Mouse (Mus musculus): ENCODE measurements around the gene Calhm6. TPM values are rescaled to one million over a fixed set of nuclear protein-coding genes. Genes with fewer than 3 reads are reported as not detected.
A peak's percentile ranks its signal among the peaks of the same experiment; 100 is the strongest.

The Calhm6 gene
- 0.44 TPM in 1 of 2 replicates, not detected in the other for total RNA-seq (2014; rRNA removed)
- 1.1 and 1.2 TPM in 2 replicates for polyA plus RNA-seq (2015; fragmentation: Nextera tagmentation; extraction: Ambion mirVana)

DNA sequence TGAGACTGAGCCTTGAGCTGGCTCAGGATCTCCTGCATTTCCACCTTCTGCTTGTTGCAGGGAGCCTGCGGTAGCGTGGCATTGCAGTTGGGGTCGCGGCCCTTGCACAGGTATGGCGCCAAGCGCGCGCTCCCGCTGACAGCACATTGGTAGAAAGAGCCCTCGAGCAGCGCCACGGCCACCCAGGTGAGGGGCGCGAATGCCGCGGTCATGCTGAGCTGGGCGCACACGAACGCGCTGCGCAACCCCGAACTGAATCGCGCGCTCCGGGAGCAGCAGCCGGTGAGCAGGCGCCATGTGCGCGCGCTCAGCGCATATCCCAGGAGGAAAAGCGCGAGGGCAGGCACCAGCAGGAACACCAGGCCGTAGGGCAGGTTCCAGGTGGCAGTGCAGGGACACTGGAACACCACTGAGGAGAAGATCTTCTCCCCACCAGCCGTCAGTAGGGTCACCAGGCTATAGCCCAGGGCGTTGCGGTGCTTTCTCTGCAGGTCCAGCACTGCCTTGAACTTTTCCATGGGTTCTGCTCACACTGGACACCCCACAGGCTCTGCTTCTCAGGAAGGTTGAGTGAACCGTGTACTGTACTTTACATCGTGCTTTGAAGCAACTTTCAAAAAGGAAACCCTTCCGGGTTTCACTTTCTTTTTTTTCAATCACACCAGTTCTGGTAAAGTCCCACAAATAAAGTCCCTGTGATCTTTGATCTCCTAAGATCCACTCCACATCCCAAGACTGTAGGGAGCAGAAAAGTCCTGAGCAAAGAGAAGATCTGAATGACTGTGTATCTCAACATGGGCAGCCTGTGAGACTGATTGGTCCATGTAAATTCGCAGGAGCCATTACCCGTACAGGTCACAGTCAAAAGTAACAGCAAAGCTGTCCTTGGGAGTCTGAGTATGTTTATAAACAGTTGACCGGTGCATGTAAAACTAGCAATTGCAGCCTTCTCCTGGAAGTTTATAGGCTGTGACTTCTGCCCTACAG, at the start of gene Calhm6:
Calhm6 (minus strand) TSS at position 593 of the 987 bp plus-strand sequence.
- peak within 1 kb of the TSS; percentile 56 for H3K4me3 ChIP-seq (ENCODE audit: low read depth, low read length)

GRCm38 (mm10) chr10:34175870-34176606, 48.3 kb upstream of the Calhm6 start:
- no peak overlapping the region for H3K4me3 ChIP-seq (ENCODE audit: low read depth, low read length)
- 68% methylated on average over 8 of the region's 8 CpGs for WGBS
- TF ChIP-seq CTCF (IDR thresholded peaks at IDR 0.05), result no peak
- DNase-seq (ENCODE audit: low spot score) (no peak), ATAC-seq (ENCODE audit: low FRiP score) (no peak)
- no peaks in the 10 kb centered on the region for H3K36me3 ChIP-seq (ENCODE audit: insufficient read depth, low read length)
- H3K27ac ChIP-seq (ENCODE audit: low read depth, low read length), result no peak overlapping the region
- no peaks in the 10 kb centered on the region for H3K27me3 ChIP-seq (ENCODE audit: insufficient read depth, low read length)
- no peaks in the 10 kb centered on the region for H3K9me3 ChIP-seq (ENCODE audit: low read length)
- H3K4me1 ChIP-seq (ENCODE audit: insufficient read depth, low read length), result no peaks in the 10 kb centered on the region
- H3K9ac ChIP-seq (replicated peaks; ENCODE audit: low read length, poor library complexity, severe bottlenecking), result no peak overlapping the region
- no peak overlapping the region for H3K4me2 ChIP-seq (ENCODE audit: low read depth, low read length, poor library complexity, severe bottlenecking)

More for the DNA sequence above, at the start of gene Calhm6:
- Histone ChIP-seq H3K36me3 (ENCODE audit: insufficient read depth, low read length) (no peaks in the 10 kb centered on the region), H3K9me3 (ENCODE audit: low read length) (no peaks in the 10 kb centered on the region), H3K4me1 (ENCODE audit: insufficient read depth, low read length) (no peaks in the 10 kb centered on the region), H3K27ac (ENCODE audit: low read depth, low read length) (no peak within 1 kb of the TSS), H3K27me3 (ENCODE audit: insufficient read depth, low read length) (no peaks in the 10 kb centered on the region), H3K4me2 (ENCODE audit: low read depth, low read length, poor library complexity, severe bottlenecking) (peak within 1 kb of the TSS; percentile 69), H3K9ac (replicated peaks; ENCODE audit: low read length, poor library complexity, severe bottlenecking) (peak within 1 kb of the TSS; percentile 62)
- TF ChIP-seq CTCF (IDR thresholded peaks at IDR 0.05), result no peak
- peak; percentile 84 for ATAC-seq (ENCODE audit: low FRiP score)
- WGBS, result 15% methylated on average over 41 of the region's 44 CpGs
- peak; percentile 40 for DNase-seq (ENCODE audit: low spot score)

GRCm38 (mm10) chr10:34172663-34173282, 45.0 kb upstream of the Calhm6 start:
- WGBS, result 84% methylated on average over 4 of the region's 4 CpGs
- H3K27ac ChIP-seq (ENCODE audit: low read depth, low read length), result no peak overlapping the region
- ATAC-seq (ENCODE audit: low FRiP score) (no peak), DNase-seq (ENCODE audit: low spot score) (no peak)
- H3K9ac ChIP-seq (replicated peaks; ENCODE audit: low read length, poor library complexity, severe bottlenecking), result no peak overlapping the region
- H3K27me3 ChIP-seq (ENCODE audit: insufficient read depth, low read length), result no peaks in the 10 kb centered on the region
- no peaks in the 10 kb centered on the region for H3K36me3 ChIP-seq (ENCODE audit: insufficient read depth, low read length)
- H3K4me3 ChIP-seq (ENCODE audit: low read depth, low read length), result no peak overlapping the region
- H3K4me2 ChIP-seq (ENCODE audit: low read depth, low read length, poor library complexity, severe bottlenecking), result no peak overlapping the region
- TF ChIP-seq CTCF (IDR thresholded peaks at IDR 0.05), result no peak
- no peaks in the 10 kb centered on the region for H3K9me3 ChIP-seq (ENCODE audit: low read length)
- no peaks in the 10 kb centered on the region for H3K4me1 ChIP-seq (ENCODE audit: insufficient read depth, low read length)

DNA sequence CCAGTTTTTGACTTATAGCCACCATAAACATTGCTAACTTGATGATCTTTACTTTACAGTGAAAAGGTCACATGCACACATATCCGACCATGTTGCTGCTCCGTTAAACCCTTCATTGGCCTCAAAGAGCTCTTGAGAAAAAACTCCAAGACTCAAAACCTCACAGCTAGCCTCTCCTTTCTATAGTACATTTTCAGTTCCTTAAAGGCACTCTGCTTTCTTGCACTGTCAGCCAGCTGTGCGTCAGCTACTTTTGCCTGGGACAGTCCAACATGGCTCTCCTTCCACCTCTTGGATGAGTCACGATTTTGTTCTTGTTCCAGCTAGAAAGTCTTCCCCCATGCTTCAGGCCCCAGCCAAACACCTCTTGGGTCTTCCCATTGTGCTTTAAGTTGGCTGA, 43.9 kb upstream of the Calhm6 start:
- no peak for TF ChIP-seq CTCF (IDR thresholded peaks at IDR 0.05)
- no peak overlapping the region for H3K9ac ChIP-seq (replicated peaks; ENCODE audit: low read length, poor library complexity, severe bottlenecking)
- no peaks in the 10 kb centered on the region for H3K36me3 ChIP-seq (ENCODE audit: insufficient read depth, low read length)
- no peaks in the 10 kb centered on the region for H3K9me3 ChIP-seq (ENCODE audit: low read length)
- H3K4me2 ChIP-seq (ENCODE audit: low read depth, low read length, poor library complexity, severe bottlenecking), result no peak overlapping the region
- H3K4me3 ChIP-seq (ENCODE audit: low read depth, low read length), result no peak overlapping the region
- 94% methylated on average over 4 of the region's 4 CpGs for WGBS
- H3K27ac ChIP-seq (ENCODE audit: low read depth, low read length), result no peak overlapping the region
- no peaks in the 10 kb centered on the region for H3K27me3 ChIP-seq (ENCODE audit: insufficient read depth, low read length)
- DNase-seq (ENCODE audit: low spot score) (no peak), ATAC-seq (ENCODE audit: low FRiP score) (no peak)
- H3K4me1 ChIP-seq (ENCODE audit: insufficient read depth, low read length), result no peaks in the 10 kb centered on the region

DNA sequence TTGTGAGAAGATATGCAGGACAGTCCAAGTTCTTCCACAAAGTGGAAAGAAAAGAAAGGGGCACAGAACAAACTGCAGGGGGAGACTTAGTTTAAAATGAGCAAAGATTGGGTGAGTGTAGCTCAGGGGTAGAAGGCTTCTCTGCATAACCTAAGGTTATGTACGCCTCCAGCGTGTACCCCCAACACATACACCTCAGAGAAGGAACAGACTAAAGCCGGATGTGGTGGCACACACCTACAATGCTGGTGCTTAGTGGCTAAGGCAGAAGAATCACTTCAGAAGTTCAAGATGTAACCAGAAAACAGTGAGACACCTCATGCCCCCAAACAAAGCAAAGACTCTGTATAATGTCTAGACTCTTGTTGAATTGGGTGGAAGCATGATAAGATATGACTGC, 43.4 kb upstream of the Calhm6 start:
- ATAC-seq (ENCODE audit: low FRiP score) (no peak), DNase-seq (ENCODE audit: low spot score) (no peak)
- H3K36me3 ChIP-seq (ENCODE audit: insufficient read depth, low read length), result no peaks in the 10 kb centered on the region
- H3K9ac ChIP-seq (replicated peaks; ENCODE audit: low read length, poor library complexity, severe bottlenecking), result no peak overlapping the region
- H3K4me1 ChIP-seq (ENCODE audit: insufficient read depth, low read length), result no peaks in the 10 kb centered on the region
- H3K9me3 ChIP-seq (ENCODE audit: low read length), result no peaks in the 10 kb centered on the region
- H3K27me3 ChIP-seq (ENCODE audit: insufficient read depth, low read length), result no peaks in the 10 kb centered on the region
- H3K4me3 ChIP-seq (ENCODE audit: low read depth, low read length), result no peak overlapping the region
- WGBS, result 95% methylated on average over 3 of the region's 3 CpGs
- H3K4me2 ChIP-seq (ENCODE audit: low read depth, low read length, poor library complexity, severe bottlenecking), result no peak overlapping the region
- H3K27ac ChIP-seq (ENCODE audit: low read depth, low read length), result no peak overlapping the region
- no peak for TF ChIP-seq CTCF (IDR thresholded peaks at IDR 0.05)

Measured in midbrain, postnatal 0 days (tissue).